Mouse (Mus musculus) bone marrow, adult 2 months (tissue): Measurements from ENCODE around the gene Stc2. TPM values are rescaled to one million over a fixed set of nuclear protein-coding genes. Genes with fewer than 3 reads are reported as not detected.

Experiments
- H3K27ac ChIP-seq: fragments of 200-500 bp; 2 replicates; pipeline ENCODE4 v1.5.1; 2012; ENCODE audit warnings: low read depth, mild to moderate bottlenecking, control low read depth, inconsistent platforms, low read length; ENCODE audit not compliant: control insufficient read depth, poor library complexity, insufficient read depth
- H3K4me1 ChIP-seq: fragments of 200-500 bp; 2 replicates; pipeline ENCODE4 v1.6.1; 2011; ENCODE audit warnings: low read length; ENCODE audit not compliant: control insufficient read depth, insufficient read depth
- H3K4me3 ChIP-seq: fragments of 200-500 bp; replicated peaks from 2 replicates; pipeline ENCODE3; 2011; ENCODE audit warnings: mild to moderate bottlenecking, low read depth, low read length, control low read depth; ENCODE audit not compliant: control insufficient read depth
- CTCF ChIP-seq: fragments of 200-500 bp; IDR thresholded peaks from 2 replicates; pipeline ENCODE4 v1.5.1; 2011; ENCODE audit warnings: low read length, control low read depth; ENCODE audit not compliant: control insufficient read depth, insufficient read depth
- POLR2A ChIP-seq: fragments of 200-500 bp; IDR thresholded peaks from 2 replicates; pipeline ENCODE4 v1.6.1; 2011; ENCODE audit warnings: low read depth, mild to moderate bottlenecking, control low read depth, low read length, borderline replicate concordance; ENCODE audit not compliant: control insufficient read depth
- WGBS: fragments of 180-500 bp; shearing (Covaris S2); methylation state at CpG from one replicate; pipeline ENCODE4 v1.1.7; 2018; 5-methylcytosine and 5-hydroxymethylcytosine counted together
- polyA plus RNA-seq: library from polyadenylated mRNA; stranded (reverse); fragments of >200 nt; gene quantifications from 2 replicates; pipeline ENCODE4 v1.2.4, GENCODE M21; 2011; ENCODE audit warnings: low replicate concordance; ENCODE audit not compliant: missing spikeins, insufficient read depth, insufficient read length

The Stc2 gene
- polyA plus RNA-seq, 1 experiment, result 5.1 TPM

- H3K4me1 ChIP-seq, result no peaks in the 10 kb centered on the region
These were observed 7.5 kb downstream of the Stc2 start for GRCm38 (mm10) chr11:31362330-31362729.

GRCm38 (mm10) chr11:31361047-31361446, 8.8 kb downstream of the Stc2 start:
- Histone ChIP-seq H3K4me3 (no peak overlapping the region), H3K4me1 (no peaks in the 10 kb centered on the region), H3K27ac (no peak overlapping the region)
- WGBS, result 75% methylated on average over 4 of the region's 4 CpGs
- no peak for TF ChIP-seq POLR2A
- no peak for TF ChIP-seq CTCF

More at GRCm38 (mm10) chr11:31362330-31362729, 7.5 kb downstream of the Stc2 start:
- no peak for TF ChIP-seq CTCF
- no peak for TF ChIP-seq POLR2A
- no peak overlapping the region for H3K27ac ChIP-seq
- WGBS, result 44% methylated on average over 3 of the region's 3 CpGs
- no peak overlapping the region for H3K4me3 ChIP-seq

DNA sequence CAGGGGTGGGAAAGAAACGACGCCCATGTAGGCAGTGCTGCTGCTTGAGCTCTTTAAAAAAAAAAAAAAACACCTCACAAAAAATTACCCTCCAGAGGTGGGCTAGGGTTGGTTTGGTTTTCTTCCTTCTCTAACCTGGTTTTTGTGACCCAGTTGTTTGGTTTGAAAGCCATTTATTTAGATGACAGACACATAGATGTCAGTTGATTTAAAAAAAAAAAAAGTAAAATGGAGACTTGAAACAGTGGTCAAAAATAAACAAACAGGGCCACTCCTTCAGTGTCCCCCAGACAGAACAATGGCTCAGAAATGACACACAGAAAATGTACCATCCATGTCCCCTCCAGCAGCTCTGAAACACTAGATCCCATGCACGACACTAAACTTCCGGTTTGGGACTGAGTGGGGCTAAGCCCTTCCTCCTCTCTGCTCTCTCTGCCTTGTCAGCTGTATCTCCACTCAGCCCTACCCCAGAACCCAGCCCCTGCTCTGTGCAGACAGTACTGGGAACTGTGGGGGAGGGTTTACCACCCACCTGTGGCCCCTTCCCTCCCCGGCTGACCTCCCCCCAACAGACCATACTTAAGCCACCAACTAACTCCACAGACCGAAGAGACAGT, 10.5 kb downstream of the Stc2 start:
- TF ChIP-seq CTCF, result no peak
- no peak for TF ChIP-seq POLR2A
- 63% methylated on average over 6 of the region's 6 CpGs for WGBS
- Histone ChIP-seq H3K27ac (no peak overlapping the region), H3K4me1 (no peaks in the 10 kb centered on the region), H3K4me3 (no peak overlapping the region)

- WGBS, result 70% methylated on average over 5 of the region's 5 CpGs
- H3K4me1 ChIP-seq, result no peaks in the 10 kb centered on the region
- H3K27ac ChIP-seq, result no peak overlapping the region
These were observed 11.4 kb downstream of the Stc2 start for GRCm38 (mm10) chr11:31358453-31358852.

GRCm38 (mm10) chr11:31356866-31357265, 13.0 kb downstream of the Stc2 start:
- H3K4me1 ChIP-seq, result no peaks in the 10 kb centered on the region
- TF ChIP-seq CTCF (no peak), POLR2A (no peak)
- no peak overlapping the region for H3K27ac ChIP-seq
- H3K4me3 ChIP-seq, result no peak overlapping the region

More at GRCm38 (mm10) chr11:31358453-31358852, 11.4 kb downstream of the Stc2 start:
- TF ChIP-seq POLR2A (no peak), CTCF (no peak)
- H3K4me3 ChIP-seq, result no peak overlapping the region

DNA sequence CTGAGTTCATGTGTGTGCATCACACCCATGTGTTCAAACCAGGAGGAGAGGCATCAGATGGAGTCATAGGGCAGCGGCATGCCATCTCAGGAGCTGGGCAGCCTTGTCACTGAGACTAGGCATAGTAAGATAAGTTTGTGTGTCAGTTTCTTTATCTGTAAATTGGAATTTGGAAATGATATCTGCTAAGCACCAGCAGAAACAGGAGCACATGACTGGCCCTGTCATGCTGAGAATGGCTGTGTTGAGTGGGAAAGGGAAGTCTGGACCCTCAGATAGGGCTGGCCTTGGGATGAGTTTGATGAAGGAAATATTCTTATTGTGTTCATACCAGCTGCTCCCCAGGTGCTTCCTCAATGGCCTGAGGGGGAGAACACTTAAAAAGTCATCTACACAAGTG, 14.1 kb downstream of the Stc2 start:
- 79% methylated on average over 1 of the region's 1 CpGs for WGBS
- H3K4me3 ChIP-seq, result no peak overlapping the region
- no peaks in the 10 kb centered on the region for H3K4me1 ChIP-seq
- no peak overlapping the region for H3K27ac ChIP-seq
- TF ChIP-seq POLR2A (no peak), CTCF (no peak)

GRCm38 (mm10) chr11:31354514-31354913, 15.4 kb downstream of the Stc2 start:
- TF ChIP-seq CTCF, result no peak
- no peak for TF ChIP-seq POLR2A
- Histone ChIP-seq H3K4me3 (no peak overlapping the region), H3K27ac (no peak overlapping the region), H3K4me1 (no peaks in the 10 kb centered on the region)
- WGBS, result 69% methylated on average over 1 of the region's 1 CpGs

Other genes starting within 250 kb of the Stc2 start
- gene Gm17332, start 187.6 kb downstream of the Stc2 start, polyA plus RNA-seq, result not detected in 2 replicates